Mouse (Mus musculus) MEL (cell line): ENCODE data around the gene Pnkp. TPM values are rescaled to one million over a fixed set of nuclear protein-coding genes. Genes with fewer than 3 reads are reported as not detected.

Experiments
- DNase-seq: peaks from one replicate; pipeline ENCODE4 v3.0.0; 2011; ENCODE audit warnings: low read depth, low spot score
- H3K27ac ChIP-seq: 2 replicates; pipeline ENCODE4 v1.5.1; 2012; ENCODE audit warnings: low read depth, mild to moderate bottlenecking, control low read depth, low read length, moderate library complexity; ENCODE audit not compliant: control insufficient read depth
- H3K27me3 ChIP-seq, 2 experiments: fragments of 150-350 bp in 1 of 2; sonication (generic) in 1 of 2; 2 replicates each; pipeline ENCODE4 v1.6.1; 2012; ENCODE audit warnings: low read length in 2 of 2, mild to moderate bottlenecking in 2 of 2, improper control_type of control experiment in 1 of 2, moderate library complexity in 1 of 2; ENCODE audit not compliant: insufficient read depth in 2 of 2, control insufficient read depth in 1 of 2
- H3K36me3 ChIP-seq, 2 experiments: 2 replicates each; pipeline ENCODE4 v1.6.1; 2012 to 2014; ENCODE audit warnings: low read length in 2 of 2, improper control_type of control experiment in 1 of 2, inconsistent platforms in 1 of 2, mild to moderate bottlenecking in 1 of 2; ENCODE audit not compliant: insufficient read depth in 2 of 2, control insufficient read depth in 1 of 2
- H3K4me1 ChIP-seq, 2 experiments: fragments of 150-350 bp in 1 of 2; sonication (generic) in 1 of 2; 2 replicates each; pipeline ENCODE4 v1.6.1; 2012; ENCODE audit warnings: low read length in 2 of 2, improper control_type of control experiment in 1 of 2, mild to moderate bottlenecking in 1 of 2; ENCODE audit not compliant: insufficient read depth in 2 of 2, control insufficient read depth in 1 of 2
- H3K4me3 ChIP-seq, 2 experiments: fragments of 150-350 bp in 1 of 2; sonication (generic) in 1 of 2; 2 replicates each; pipeline ENCODE4 v1.5.1; 2012; ENCODE audit warnings: low read depth in 2 of 2, low read length in 2 of 2, mild to moderate bottlenecking in 2 of 2, moderate library complexity in 2 of 2, control low read depth in 1 of 2, improper control_type of control experiment in 1 of 2; ENCODE audit not compliant: control insufficient read depth in 1 of 2, insufficient read depth in 1 of 2
- H3K79me2 ChIP-seq: 2 replicates; pipeline ENCODE4 v1.6.1; 2012; ENCODE audit warnings: mild to moderate bottlenecking, low read length, moderate library complexity; ENCODE audit not compliant: control insufficient read depth, poor library complexity, insufficient read depth
- H3K9ac ChIP-seq: 2 replicates; pipeline ENCODE4 v1.6.1; 2012; ENCODE audit warnings: low read depth, mild to moderate bottlenecking, control low read depth, low read length, moderate library complexity; ENCODE audit not compliant: control insufficient read depth, poor library complexity, severe bottlenecking
- H3K9me3 ChIP-seq: fragments of 150-350 bp; sonication (generic); replicated peaks from 2 replicates; pipeline ENCODE4 v1.6.1; 2012; ENCODE audit warnings: mild to moderate bottlenecking, low read length, improper control_type of control experiment, moderate library complexity; ENCODE audit not compliant: insufficient read depth
- CHD2 ChIP-seq: IDR thresholded peaks from 2 replicates; pipeline ENCODE4 v1.6.1; 2011; ENCODE audit warnings: low read length, improper control_type of control experiment
- E2F4 ChIP-seq: IDR thresholded peaks from 2 replicates; pipeline ENCODE4 v1.6.1; 2011; ENCODE audit warnings: low read depth, low read length, improper control_type of control experiment, borderline replicate concordance
- EP300 ChIP-seq, 2 experiments: IDR thresholded peaks; 2 replicates each; pipeline ENCODE4 v1.6.1; 2011; ENCODE audit warnings: improper control_type of control experiment in 2 of 2, low read length in 2 of 2, low read depth in 1 of 2, mild to moderate bottlenecking in 1 of 2
- ETS1 ChIP-seq: IDR thresholded peaks from 2 replicates; pipeline ENCODE4 v1.6.1; 2012; ENCODE audit warnings: low read depth, mild to moderate bottlenecking, inconsistent platforms, low read length, improper control_type of control experiment, moderate library complexity
- GABPA ChIP-seq: IDR thresholded peaks from 2 replicates; pipeline ENCODE4 v1.6.1; 2012; ENCODE audit warnings: low read depth, mild to moderate bottlenecking, inconsistent platforms, low read length, improper control_type of control experiment, moderate library complexity
- GATA1 ChIP-seq: IDR thresholded peaks from 2 replicates; pipeline ENCODE4 v1.6.1; 2011; ENCODE audit warnings: low read depth, low read length, improper control_type of control experiment
- HCFC1 ChIP-seq: IDR thresholded peaks from 2 replicates; pipeline ENCODE4 v1.6.1; 2012; ENCODE audit warnings: low read depth, mild to moderate bottlenecking, inconsistent platforms, low read length, improper control_type of control experiment, moderate library complexity
- KAT2A ChIP-seq: conservative IDR thresholded peaks from 2 replicates; pipeline ENCODE4 v1.6.1; 2012; ENCODE audit warnings: low read depth, low read length, improper control_type of control experiment, inconsistent platforms
- MAX ChIP-seq: IDR thresholded peaks from 2 replicates; pipeline ENCODE4 v1.6.1; 2011; ENCODE audit warnings: low read length, improper control_type of control experiment
- MAZ ChIP-seq: IDR thresholded peaks from 2 replicates; pipeline ENCODE4 v1.6.1; 2012; ENCODE audit warnings: low read depth, mild to moderate bottlenecking, inconsistent platforms, low read length, improper control_type of control experiment
- MEF2A ChIP-seq: IDR thresholded peaks from 2 replicates; pipeline ENCODE4 v1.6.1; 2014; ENCODE audit warnings: low read depth, mild to moderate bottlenecking, inconsistent platforms, low read length, improper control_type of control experiment; ENCODE audit not compliant: poor library complexity, insufficient replicate concordance, severe bottlenecking; ENCODE audit errors: extremely low read depth
- MXI1 ChIP-seq: IDR thresholded peaks from 2 replicates; pipeline ENCODE4 v1.6.1; 2011; ENCODE audit warnings: mild to moderate bottlenecking, low read depth, low read length, improper control_type of control experiment
- MYC ChIP-seq: IDR thresholded peaks from 2 replicates; pipeline ENCODE4 v1.6.1; 2011; ENCODE audit warnings: low read depth, mild to moderate bottlenecking, low read length, improper control_type of control experiment, moderate library complexity
- NELFE ChIP-seq: IDR thresholded peaks from 2 replicates; pipeline ENCODE4 v1.6.1; 2011; ENCODE audit warnings: low read depth, low read length, improper control_type of control experiment
- NRF1 ChIP-seq: IDR thresholded peaks from 2 replicates; pipeline ENCODE4 v1.6.1; 2014; ENCODE audit warnings: low read depth, mild to moderate bottlenecking, inconsistent platforms, low read length, improper control_type of control experiment, moderate library complexity; ENCODE audit not compliant: poor library complexity, insufficient read depth, severe bottlenecking
- POLR2A ChIP-seq, 2 experiments: IDR thresholded peaks; 2 replicates each; pipeline ENCODE4 v1.6.1; 2011 to 2012; ENCODE audit warnings: low read length in 2 of 2, mild to moderate bottlenecking in 2 of 2, control low read depth in 1 of 2, improper control_type of control experiment in 1 of 2, low read depth in 1 of 2, moderate library complexity in 1 of 2; ENCODE audit not compliant: control insufficient read depth in 1 of 2, insufficient read depth in 1 of 2, poor library complexity in 1 of 2
- POLR2AphosphoS2 ChIP-seq: IDR thresholded peaks from 2 replicates; pipeline ENCODE4 v1.6.1; 2011; ENCODE audit warnings: low read length, improper control_type of control experiment
- POLR2AphosphoS5 ChIP-seq: IDR thresholded peaks from 2 replicates; pipeline ENCODE4 v1.6.1; 2012; ENCODE audit warnings: low read depth, borderline replicate concordance, mild to moderate bottlenecking, inconsistent platforms, low read length, moderate library complexity, mixed read lengths
- RCOR1 ChIP-seq: IDR thresholded peaks from 2 replicates; pipeline ENCODE4 v1.6.1; 2012; ENCODE audit warnings: low read depth, mild to moderate bottlenecking, inconsistent platforms, low read length, improper control_type of control experiment
- SIN3A ChIP-seq: IDR thresholded peaks from 2 replicates; pipeline ENCODE4 v1.6.1; 2012; ENCODE audit warnings: low read length, improper control_type of control experiment, inconsistent platforms
- TBP ChIP-seq: IDR thresholded peaks from 2 replicates; pipeline ENCODE4 v1.8.0; 2011; ENCODE audit warnings: low read depth, low read length, improper control_type of control experiment
- TCF12 ChIP-seq: IDR thresholded peaks from 2 replicates; pipeline ENCODE4 v1.6.1; 2014; ENCODE audit warnings: low read depth, mild to moderate bottlenecking, inconsistent platforms, low read length, improper control_type of control experiment, moderate library complexity
- UBTF ChIP-seq: IDR thresholded peaks from 2 replicates; pipeline ENCODE4 v1.6.1; 2012; ENCODE audit warnings: low read depth, mild to moderate bottlenecking, inconsistent platforms, low read length, improper control_type of control experiment, moderate library complexity, borderline replicate concordance; ENCODE audit not compliant: insufficient read depth
- USF2 ChIP-seq, 2 experiments: IDR thresholded peaks; 2 replicates each; pipeline ENCODE4 v1.6.1; 2011 to 2012; ENCODE audit warnings: improper control_type of control experiment in 2 of 2, low read length in 2 of 2, borderline replicate concordance in 1 of 2, inconsistent platforms in 1 of 2, low read depth in 1 of 2, mild to moderate bottlenecking in 1 of 2; ENCODE audit not compliant: insufficient read depth in 1 of 2
- ZC3H11A ChIP-seq: IDR thresholded peaks from 2 replicates; pipeline ENCODE4 v1.6.1; 2012; ENCODE audit warnings: low read depth, mild to moderate bottlenecking, inconsistent platforms, low read length, improper control_type of control experiment
- ZKSCAN1 ChIP-seq: IDR thresholded peaks from 2 replicates; pipeline ENCODE4 v1.6.1; 2012; ENCODE audit warnings: low read depth, mild to moderate bottlenecking, inconsistent platforms, low read length, improper control_type of control experiment, moderate library complexity
- ZMIZ1 ChIP-seq: IDR thresholded peaks from 2 replicates; pipeline ENCODE4 v1.6.1; 2012; ENCODE audit warnings: low read depth, mild to moderate bottlenecking, inconsistent platforms, low read length, improper control_type of control experiment, moderate library complexity
- polyA plus RNA-seq, 2 experiments: library from polyadenylated mRNA; stranded (reverse) in 1 of 2; unstranded in 1 of 2; fragments of >175 nt in 1 of 2; fragments of >200 nt in 1 of 2; gene quantifications; 2 replicates each; pipeline versions ENCODE4 v1.2.1 to v1.2.4; 2012; ENCODE audit warnings: low replicate concordance in 2 of 2, low read depth in 1 of 2; ENCODE audit not compliant: insufficient read length in 2 of 2, insufficient read depth in 1 of 2, missing spikeins in 1 of 2
- total RNA-seq: library from RNA; depleted of rRNA; stranded (reverse); fragments of 300-350 nt; gene quantifications from 2 replicates; pipeline ENCODE4 v1.2.3, GENCODE M21; 2012

Pnkp gene
- total and polyA plus RNA-seq, 3 experiments, result 39.3 to 45.6 TPM; not detected in 1

DNA sequence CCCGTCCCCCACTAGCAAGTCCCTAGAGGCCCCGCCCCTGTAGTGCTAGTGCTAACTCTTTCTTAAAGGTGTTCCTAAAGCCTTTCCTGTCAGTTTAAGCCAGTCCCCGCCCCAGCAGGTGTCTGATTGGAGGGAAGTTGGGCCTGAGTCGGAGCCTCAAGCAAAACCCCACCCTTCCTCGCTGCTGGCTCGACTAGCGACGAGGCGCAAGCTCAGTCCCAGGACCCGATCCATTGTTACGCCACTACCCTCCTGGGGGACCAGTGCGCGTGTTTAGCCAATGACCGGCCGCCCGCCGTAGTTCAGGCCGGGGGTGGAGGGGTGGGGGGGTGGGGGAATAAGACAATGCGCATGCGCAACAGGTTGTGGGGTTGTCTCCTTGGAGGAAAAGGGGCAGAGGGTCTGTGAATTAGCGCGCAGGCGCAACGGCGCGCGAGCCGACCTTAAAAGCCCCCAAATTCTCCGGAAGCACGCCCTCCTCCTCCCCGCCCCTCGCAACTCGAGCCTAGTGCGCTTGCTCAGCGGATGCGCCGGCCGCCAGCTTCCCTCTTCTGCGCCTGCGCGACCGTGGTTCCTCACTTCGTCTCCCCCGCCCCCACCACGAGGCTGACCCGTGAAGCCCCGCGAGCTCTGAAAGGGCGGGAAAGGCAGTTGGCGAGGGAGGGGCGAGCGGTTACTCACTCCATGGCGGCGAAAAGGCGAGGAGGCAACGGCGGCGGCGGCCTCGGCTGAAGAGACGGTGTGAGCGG, 41.0 kb upstream of the Pnkp start, which contains the start of the genes Nup62 and Il4i1 (continued):
- TF ChIP-seq MAX (peak; percentile 89), ETS1 (peak; percentile 59), UBTF (no peak), MXI1 (peak; percentile 74), MAZ (peak; percentile 98), TBP (0 out of 2 replicates have a peak, but pooled peaks have one; percentile 19), GABPA (no peak), MEF2A (no peak), POLR2A (IDR thresholded peaks at IDR 0.05; ENCODE audit: control insufficient read depth in 1 of 2, insufficient read depth in 1 of 2, low read depth in 1 of 2, low read length in 2 of 2, poor library complexity in 1 of 2) (peak in 1 of 2 experiments; percentile 81; a peak in 3 of 4 replicates), CHD2 (peak; percentile 92), POLR2AphosphoS5 (no peak), NELFE (peak; percentile 85), POLR2AphosphoS2 (peak; percentile 89; the same call in 1 of the 2 replicates), RCOR1 (no peak), GATA1 (no peak), ZC3H11A (no peak)
- TF ChIP-seq, all 39 proteins: peak for 21

DNA sequence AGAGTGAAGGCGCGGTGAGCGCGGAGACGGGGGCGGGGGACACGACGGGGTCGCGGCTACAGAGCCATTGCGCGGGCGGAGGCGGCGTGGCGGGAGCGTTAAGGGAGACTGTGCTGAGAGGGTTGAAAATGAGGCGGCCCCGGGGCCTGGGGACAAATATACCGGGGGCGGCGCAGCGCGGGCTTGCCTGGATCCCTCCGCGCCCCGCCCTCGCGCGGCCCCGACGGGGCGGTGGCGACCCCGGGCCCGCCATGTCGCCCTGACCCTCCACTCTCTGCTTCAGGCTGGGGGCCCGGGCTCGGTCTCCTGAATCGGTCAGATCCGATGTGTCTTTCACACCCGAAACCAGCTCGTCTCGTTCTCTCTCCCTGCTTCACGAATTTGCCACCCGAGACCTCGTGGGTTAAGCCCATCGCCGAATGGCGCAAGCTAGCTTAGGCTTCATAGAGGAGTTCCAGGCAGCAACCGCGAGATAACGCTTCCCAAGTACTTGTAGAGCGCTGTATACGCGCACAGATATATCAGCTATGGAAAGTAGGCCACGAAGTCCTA, 40.4 kb upstream of the Pnkp start, which contains the start of gene Atf5:
TSS of gene Atf5 (minus strand) at position 189 of the 552 bp plus-strand sequence.
- peaks cover 8 to 41% of the 10 kb centered on the region in 2 experiments for H3K36me3 ChIP-seq
- no peaks in the 10 kb centered on the region for H3K9me3 ChIP-seq
- H3K4me1 ChIP-seq, result peaks cover 25 to 46% of the 10 kb centered on the region in 2 experiments
- TF ChIP-seq EP300 (IDR thresholded peaks at IDR 0.05; ENCODE audit: low read depth in 1 of 2, low read length in 2 of 2) (no peak), USF2 (IDR thresholded peaks at IDR 0.05; ENCODE audit: borderline replicate concordance in 1 of 2, insufficient read depth in 1 of 2, low read depth in 1 of 2, low read length in 2 of 2) (no peak), MAZ (peak; percentile 7; the same call in 1 of the 2 replicates), GABPA (no peak), MYC (peak; percentile 12; the same call in 1 of the 2 replicates), SIN3A (peak; percentile 39), NRF1 (no peak), POLR2AphosphoS5 (no peak), ZKSCAN1 (no peak), ZMIZ1 (no peak), KAT2A (peak; percentile 11; the same call in 1 of the 2 replicates), E2F4 (peak; percentile 4; the same call in 1 of the 2 replicates), TCF12 (0 out of 2 replicates have a peak, but pooled peaks have one; percentile 7), MEF2A (no peak), MXI1 (peak; percentile 69), POLR2A (IDR thresholded peaks at IDR 0.05; ENCODE audit: control insufficient read depth in 1 of 2, insufficient read depth in 1 of 2, low read depth in 1 of 2, low read length in 2 of 2, poor library complexity in 1 of 2) (peak; percentile 41 to 97), HCFC1 (no peak), GATA1 (peak; percentile 26; the same call in 1 of the 2 replicates), TBP (peak; percentile 7; the same call in 1 of the 2 replicates)
- peak within 1 kb of the TSS; percentile 97 for H3K9ac ChIP-seq
- H3K79me2 ChIP-seq, result peaks cover 61% of the 10 kb centered on the region
- no peaks in the 10 kb centered on the region for H3K27me3 ChIP-seq
- DNase-seq, result peak; percentile 85
- H3K27ac ChIP-seq, result peak within 1 kb of the TSS; percentile 93
- H3K4me3 ChIP-seq, result peak within 1 kb of the TSS; percentile 87 to 94
